Mouse (Mus musculus) forebrain, embryonic 14.5 days (tissue): ENCODE results near the gene Fndc11. TPM values are rescaled to one million over a fixed set of nuclear protein-coding genes. Genes with fewer than 3 reads are reported as not detected.
A peak's percentile ranks its signal among the peaks of the same experiment; 100 is the strongest.

Source experiments
- ATAC-seq: fragments of 200-750 bp; cut with Nextera tagmentation; 2 replicates; pipeline ENCODE4 v1.8.0; 2017; ENCODE audit warnings: mild to moderate bottlenecking, moderate library complexity
- DNase-seq: peaks from one replicate; pipeline ENCODE4 v3.0.0-alpha.2; 2015; ENCODE audit warnings: low spot score
- H3K27ac ChIP-seq: fragments of 300-500 bp; sonication (generic); 2 replicates; pipeline ENCODE4 v1.5.1; 2014; ENCODE audit warnings: low read depth, mild to moderate bottlenecking, control low read depth, low read length, moderate library complexity
- H3K27me3 ChIP-seq: fragments of 300-500 bp; sonication (generic); replicated peaks from 2 replicates; pipeline ENCODE4 v1.6.1; 2014; ENCODE audit warnings: low read length, control low read depth, mixed read lengths; ENCODE audit not compliant: control insufficient read depth, insufficient read depth
- H3K36me3 ChIP-seq: fragments of 300-500 bp; sonication (generic); 2 replicates; pipeline ENCODE4 v1.6.1; 2014; ENCODE audit warnings: low read length, control low read depth; ENCODE audit not compliant: control insufficient read depth, insufficient read depth
- H3K4me1 ChIP-seq: fragments of 300-500 bp; sonication (generic); 2 replicates; pipeline ENCODE4 v1.6.1; 2014; ENCODE audit warnings: antibody characterized with exemption, low read length, control low read depth; ENCODE audit not compliant: control insufficient read depth, insufficient read depth
- H3K4me2 ChIP-seq: fragments of 300-500 bp; sonication (generic); 2 replicates; pipeline ENCODE4 v1.6.1; 2014; ENCODE audit warnings: mild to moderate bottlenecking, control low read depth, low read length
- H3K4me3 ChIP-seq: fragments of 300-500 bp; sonication (generic); 2 replicates; pipeline ENCODE4 v1.5.1; 2014; ENCODE audit warnings: low read depth, low read length, control low read depth
- H3K9ac ChIP-seq: fragments of 300-500 bp; sonication (generic); 2 replicates; pipeline ENCODE4 v1.6.1; 2014; ENCODE audit warnings: mild to moderate bottlenecking, low read length, control low read depth, moderate library complexity
- H3K9me3 ChIP-seq: fragments of 300-500 bp; sonication (generic); replicated peaks from 2 replicates; pipeline ENCODE4 v1.6.1; 2016; ENCODE audit warnings: low read length, control low read depth, mixed read lengths; ENCODE audit not compliant: control insufficient read depth
- WGBS: fragments of 180-500 bp; shearing (Covaris S2); extraction: QIAGEN DNeasy Blood & Tissue Kit; methylation state at CpG from one replicate; pipeline ENCODE4 v1.1.7; 2014; 5-methylcytosine and 5-hydroxymethylcytosine counted together
- polyA plus RNA-seq: library from polyadenylated mRNA; unstranded; fragments of >200 nt; fragmentation: Nextera tagmentation; extraction: Ambion mirVana; gene quantifications from 2 replicates; pipeline ENCODE4 v1.2.1, GENCODE M21; 2014

Fndc11 gene
- polyA plus RNA-seq, result 0.21 and 0.44 TPM in 2 replicates

DNA sequence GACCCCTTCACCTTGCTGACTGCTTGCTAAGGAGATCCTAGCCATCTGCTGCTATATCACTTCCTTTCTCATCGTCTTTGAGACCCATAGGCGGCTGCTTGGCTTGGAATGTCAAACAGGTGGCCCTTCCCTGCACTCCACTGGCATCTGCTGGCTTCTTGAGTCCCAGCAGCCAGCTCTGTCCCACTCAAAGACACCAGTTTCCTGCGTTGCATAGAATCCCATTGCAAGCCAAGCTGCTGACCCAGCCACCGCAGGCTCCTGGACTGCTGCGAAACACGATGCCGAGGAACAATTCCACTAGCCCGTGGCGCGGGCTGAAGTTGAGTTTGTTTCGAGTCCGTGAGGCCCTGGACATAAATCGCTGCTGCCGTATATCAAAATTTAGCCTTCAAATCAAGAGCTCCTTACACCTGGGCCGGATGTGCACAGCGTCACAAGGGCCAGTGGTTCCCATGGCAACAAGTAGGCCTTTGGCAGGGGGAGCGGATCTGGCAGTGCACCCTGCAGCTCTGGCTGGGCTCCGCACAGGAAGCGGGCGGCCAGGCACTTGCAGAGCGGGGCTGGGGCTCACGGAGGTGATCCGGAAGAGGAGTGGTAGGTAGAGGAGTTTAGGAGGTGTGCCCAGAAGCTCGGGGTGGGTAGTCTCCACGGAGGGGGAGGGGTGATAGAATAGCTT lies at the start of gene Fndc11:
Gene Fndc11 (plus strand): TSS at position 476 of the 679 bp plus-strand sequence.
- WGBS, result 8% methylated on average over 24 of the region's 25 CpGs
- Histone ChIP-seq H3K9me3 (no peaks in the 10 kb centered on the region), H3K27me3 (no peaks in the 10 kb centered on the region), H3K4me3 (peak within 1 kb of the TSS; percentile 22), H3K4me2 (peak within 1 kb of the TSS; percentile 54), H3K36me3 (no peaks in the 10 kb centered on the region), H3K4me1 (peaks cover 9% of the 10 kb centered on the region; the same call in 1 of the 2 replicates), H3K9ac (peak within 1 kb of the TSS; percentile 25), H3K27ac (no peak within 1 kb of the TSS; the same call in 1 of the 2 replicates)
- ATAC-seq, result peak; percentile 80
- DNase-seq, result peak; percentile 71

- WGBS, result 90% methylated on average over 3 of the region's 3 CpGs
- Histone ChIP-seq H3K9ac (no peak overlapping the region), H3K4me1 (no peaks in the 10 kb centered on the region), H3K27me3 (no peaks in the 10 kb centered on the region), H3K27ac (no peak overlapping the region), H3K4me3 (no peak overlapping the region), H3K4me2 (no peak overlapping the region), H3K36me3 (no peaks in the 10 kb centered on the region), H3K9me3 (no peaks in the 10 kb centered on the region)
- ATAC-seq, result no peak
- no peak for DNase-seq
Measured at GRCm38 (mm10) chr2:181174646-181175045, 45.2 kb upstream of the Fndc11 start.

GRCm38 (mm10) chr2:181178015-181178414 lies 41.8 kb upstream of the Fndc11 start:
- Histone ChIP-seq H3K4me1 (no peaks in the 10 kb centered on the region), H3K9ac (no peak overlapping the region), H3K36me3 (no peaks in the 10 kb centered on the region), H3K4me2 (no peak overlapping the region), H3K9me3 (no peaks in the 10 kb centered on the region), H3K27ac (no peak overlapping the region), H3K27me3 (no peaks in the 10 kb centered on the region), H3K4me3 (no peak overlapping the region)
- no peak for ATAC-seq
- WGBS, result 82% methylated on average over 3 of the region's 3 CpGs
- DNase-seq, result no peak

- ATAC-seq (no peak), DNase-seq (no peak)
- no peaks in the 10 kb centered on the region for H3K4me1 ChIP-seq
- no peak overlapping the region for H3K27ac ChIP-seq
- no peaks in the 10 kb centered on the region for H3K36me3 ChIP-seq
- H3K27me3 ChIP-seq, result no peaks in the 10 kb centered on the region
- no peaks in the 10 kb centered on the region for H3K9me3 ChIP-seq
- no peak overlapping the region for H3K4me2 ChIP-seq
- no peak overlapping the region for H3K9ac ChIP-seq
- no peak overlapping the region for H3K4me3 ChIP-seq
- WGBS, result 87% methylated on average over 5 of the region's 5 CpGs
Measured at GRCm38 (mm10) chr2:181178471-181178870, 41.3 kb upstream of the Fndc11 start.

DNA sequence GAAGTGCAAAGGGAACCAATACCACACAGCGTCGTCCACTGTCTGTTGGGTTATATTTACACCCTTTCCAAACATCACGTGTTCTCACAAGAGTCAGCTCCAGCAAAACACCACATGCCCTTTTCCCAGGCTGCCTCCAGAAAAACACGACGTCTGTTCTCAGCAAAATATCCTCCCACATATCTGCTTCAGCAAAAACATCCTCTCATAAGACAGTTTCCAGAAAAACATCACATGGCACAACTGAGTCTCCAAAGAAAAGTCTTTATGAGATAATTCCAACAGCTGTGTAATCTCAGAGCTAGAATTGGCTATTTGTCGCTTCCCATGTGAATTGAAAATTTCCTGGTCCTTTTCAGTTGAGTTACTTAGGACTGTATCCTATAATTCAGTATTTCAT lies 38.9 kb upstream of the Fndc11 start:
- Histone ChIP-seq H3K4me1 (no peaks in the 10 kb centered on the region), H3K9ac (no peak overlapping the region), H3K36me3 (no peaks in the 10 kb centered on the region), H3K27me3 (no peaks in the 10 kb centered on the region), H3K4me3 (no peak overlapping the region), H3K9me3 (no peaks in the 10 kb centered on the region), H3K4me2 (no peak overlapping the region), H3K27ac (no peak overlapping the region)
- no peak for DNase-seq
- ATAC-seq, result no peak
- WGBS, result 83% methylated on average over 6 of the region's 6 CpGs

DNA sequence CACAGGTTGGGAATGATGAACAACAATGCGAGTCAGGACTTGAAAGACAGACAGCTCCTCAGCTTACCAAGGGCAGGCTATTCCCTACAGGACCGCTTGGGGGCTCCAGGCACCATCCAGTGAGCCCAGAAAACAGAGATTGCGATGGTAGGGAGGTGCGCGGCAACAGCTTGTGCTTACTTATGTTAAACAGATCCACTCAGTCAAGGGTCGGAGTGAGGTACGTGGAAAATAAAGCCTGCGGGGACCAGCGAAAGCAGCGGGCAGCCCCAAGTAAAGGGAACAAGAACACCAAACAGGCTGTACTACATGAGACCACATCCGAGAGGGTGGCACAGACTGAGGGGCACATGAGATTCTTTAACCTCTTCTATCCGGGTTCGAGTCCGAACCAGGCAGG lies 33.2 kb upstream of the Fndc11 start:
- ATAC-seq, result peak; percentile 88
- peaks cover 8% of the 10 kb centered on the region for H3K4me1 ChIP-seq
- under 1% methylated on average over 14 of the region's 14 CpGs for WGBS
- H3K27me3 ChIP-seq, result no peaks in the 10 kb centered on the region
- DNase-seq, result peak; percentile 95
- H3K4me3 ChIP-seq, result peak overlapping the region; percentile 67
- peak overlapping the region; percentile 67 for H3K4me2 ChIP-seq
- H3K9ac ChIP-seq, result peak overlapping the region; percentile 98
- H3K9me3 ChIP-seq, result no peaks in the 10 kb centered on the region
- H3K36me3 ChIP-seq, result peaks cover 10% of the 10 kb centered on the region
- H3K27ac ChIP-seq, result peak overlapping the region; percentile 93

GRCm38 (mm10) chr2:181187121-181188000 lies 32.5 kb upstream of the Fndc11 start, which contains the start of gene Ppdpf:
Gene Ppdpf (plus strand): TSS chr2:181187247.
- ATAC-seq (peak; percentile 94), DNase-seq (peak; percentile 96)
- H3K27ac ChIP-seq, result peak within 1 kb of the TSS; percentile 93
- H3K27me3 ChIP-seq, result no peaks in the 10 kb centered on the region
- peak within 1 kb of the TSS; percentile 67 for H3K4me2 ChIP-seq
- H3K9ac ChIP-seq, result peak within 1 kb of the TSS; percentile 98
- peaks cover 8% of the 10 kb centered on the region for H3K4me1 ChIP-seq
- H3K36me3 ChIP-seq, result peaks cover 10% of the 10 kb centered on the region
- no peaks in the 10 kb centered on the region for H3K9me3 ChIP-seq
- under 1% methylated on average over 64 of the region's 64 CpGs for WGBS
- H3K4me3 ChIP-seq, result peak within 1 kb of the TSS; percentile 67

GRCm38 (mm10) chr2:181188681-181189080 lies 31.1 kb upstream of the Fndc11 start:
- 87% methylated on average over 2 of the region's 2 CpGs for WGBS
- peak overlapping the region; percentile 67 for H3K4me2 ChIP-seq
- peak overlapping the region; percentile 98; the same call in 1 of the 2 replicates for H3K9ac ChIP-seq
- ATAC-seq (no peak), DNase-seq (no peak)
- peak overlapping the region; percentile 67 for H3K4me3 ChIP-seq
- H3K9me3 ChIP-seq, result no peaks in the 10 kb centered on the region
- H3K27me3 ChIP-seq, result no peaks in the 10 kb centered on the region
- H3K27ac ChIP-seq, result no peak overlapping the region; the same call in 1 of the 2 replicates
- peaks cover 10% of the 10 kb centered on the region for H3K36me3 ChIP-seq
- peaks cover 8% of the 10 kb centered on the region for H3K4me1 ChIP-seq
